Mouse (Mus musculus) brown adipose tissue, adult 24 weeks (tissue): ENCODE results near the gene Gm45015. TPM values are rescaled to one million over a fixed set of nuclear protein-coding genes. Genes with fewer than 3 reads are reported as not detected.
"Not testable (repeated sequence)": the region's sequence is repeated elsewhere in the genome, so short reads cannot be mapped to it uniquely, and the experiment has no call there.

ENCODE experiments used
- H3K27ac ChIP-seq: fragments of 200-500 bp; replicated peaks from 2 replicates; pipeline ENCODE4 v1.5.1; 2012; ENCODE audit warnings: low read depth, mild to moderate bottlenecking, low read length
- H3K4me1 ChIP-seq: fragments of 200-500 bp; 2 replicates; pipeline ENCODE4 v1.6.1; 2012; ENCODE audit warnings: low read length, mixed read lengths; ENCODE audit not compliant: control insufficient read depth, insufficient read depth, insufficient read length
- H3K4me3 ChIP-seq: fragments of 200-500 bp; 2 replicates; pipeline ENCODE4 v1.5.1; 2012; ENCODE audit warnings: low read depth, mild to moderate bottlenecking, low read length, moderate library complexity; ENCODE audit not compliant: insufficient read depth
- polyA plus RNA-seq: library from polyadenylated mRNA; stranded (reverse); fragments of >200 nt; gene quantifications from 2 replicates; pipeline ENCODE4 v1.2.4, GENCODE M21; 2012; ENCODE audit not compliant: missing spikeins, insufficient read depth, insufficient read length

The Gm45015 gene
- polyA plus RNA-seq, 1 experiment: not detected

GRCm38 (mm10) chrX:73295745-73296144 lies 40.9 kb downstream of the Gm45015 start:
- not testable (repeated sequence) for H3K4me1 ChIP-seq, H3K27ac ChIP-seq, H3K4me3 ChIP-seq

GRCm38 (mm10) chrX:73292876-73293275 lies 43.8 kb downstream of the Gm45015 start, which contains the start of the genes Xlr5a and Xlr5c:
Xlr5a (minus strand) TSS chrX:73292976.
Xlr5c (minus strand) TSS chrX:73292976.
- H3K27ac ChIP-seq, H3K4me3 ChIP-seq, H3K4me1 ChIP-seq: not testable (repeated sequence)

Other genes with a start within 250 kb of the Gm45015 start
- 1.3 and 3.2 TPM in 2 replicates for gene Xlr3a, start 239.7 kb downstream of the Gm45015 start, polyA plus RNA-seq
- gene Gm14685, start 219.8 kb downstream of the Gm45015 start, polyA plus RNA-seq: not detected in 2 replicates
- 1.3 TPM in 1 of 2 replicates, not detected in the other for gene Xlr5b, start 188.0 kb downstream of the Gm45015 start, polyA plus RNA-seq
- 0.55 TPM in 1 of 2 replicates, not detected in the other for gene DXBay18, start 187.4 kb downstream of the Gm45015 start, polyA plus RNA-seq
- gene Spin2d, start 159.9 kb downstream of the Gm45015 start, polyA plus RNA-seq: not detected in 2 replicates
- 4.6 and 10.4 TPM in 2 replicates for gene Xlr3b, start 144.6 kb downstream of the Gm45015 start, polyA plus RNA-seq
- 3.8 TPM in 1 of 2 replicates, not detected in the other for gene Xlr4b, start 122.5 kb downstream of the Gm45015 start, polyA plus RNA-seq
- 4.4 and 5.8 TPM in 2 replicates for gene F8a, start 108.5 kb downstream of the Gm45015 start, polyA plus RNA-seq
- gene Xlr4c, start 93.7 kb downstream of the Gm45015 start, polyA plus RNA-seq: not detected in 2 replicates
- 1.9 TPM in 1 of 2 replicates, not detected in the other for gene Xlr3c, start 71.5 kb downstream of the Gm45015 start, polyA plus RNA-seq
- not detected in 2 replicates for gene Xlr5a, start 43.9 kb downstream of the Gm45015 start, polyA plus RNA-seq
- not detected in 2 replicates for gene Xlr5c, start 43.9 kb downstream of the Gm45015 start, polyA plus RNA-seq
- gene Zfp275, start 5.8 kb upstream of the Gm45015 start, polyA plus RNA-seq: 2.4 and 2.8 TPM in 2 replicates
- not detected in 2 replicates for gene Gm18336, start 61.9 kb upstream of the Gm45015 start, polyA plus RNA-seq
- gene Zfp92, start 74.3 kb upstream of the Gm45015 start, polyA plus RNA-seq: not detected in 2 replicates
- not detected in 2 replicates for gene Trex2, start 98.5 kb upstream of the Gm45015 start, polyA plus RNA-seq
- gene Haus7, start 122.2 kb upstream of the Gm45015 start, polyA plus RNA-seq: 9.6 and 14.9 TPM in 2 replicates
- gene Bgn, start 146.8 kb upstream of the Gm45015 start, polyA plus RNA-seq: 67.1 and 108 TPM in 2 replicates
- not detected in 2 replicates for gene Atp2b3, start 166.2 kb upstream of the Gm45015 start, polyA plus RNA-seq